Mouse (Mus musculus): ENCODE measurements at regions not wholly inside any gene's neighbourhood (a gene's known extent, or its start where the extent isn't known, plus 50 kb on each side); places are given as distances from the start of the nearest gene placed in this dataset.

DNA sequence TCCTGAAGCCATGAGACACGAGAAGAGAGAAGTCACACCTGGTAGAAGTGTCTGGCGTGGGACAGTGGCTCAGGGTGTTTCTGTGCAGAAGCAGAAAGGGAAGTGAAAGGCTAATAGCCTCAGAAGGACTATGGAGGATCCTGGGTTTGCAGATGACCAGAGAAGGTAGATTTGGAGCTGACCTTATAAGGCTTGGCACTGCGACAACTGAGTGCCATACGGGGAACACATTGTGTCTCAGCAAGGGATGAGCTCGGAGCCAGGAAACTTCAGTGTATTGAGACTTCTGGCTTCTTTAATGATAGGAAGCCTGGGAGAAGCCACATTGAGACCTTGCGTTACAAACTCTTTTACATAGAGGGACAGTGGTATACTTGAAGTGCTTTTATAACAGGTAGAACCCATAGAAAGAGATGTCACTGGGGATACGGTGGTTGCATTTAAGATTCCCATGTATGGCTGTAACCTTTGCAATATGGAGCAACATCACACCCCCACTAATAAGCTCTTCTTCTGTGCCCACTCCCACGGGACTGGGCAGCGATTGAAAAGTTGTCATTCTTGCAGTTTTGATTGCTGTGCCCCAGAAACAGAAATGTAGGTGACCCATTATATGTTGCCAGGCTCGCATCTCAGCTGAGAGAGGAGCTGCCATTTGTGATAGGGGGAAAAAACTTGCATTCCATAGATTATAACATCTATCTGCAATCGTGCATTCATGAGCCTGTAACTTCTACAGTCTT lies 61.8 kb upstream of the Dync1i1 start:
- Histone ChIP-seq H3K4me3 (ENCODE audit: low read depth, low read length) (no peak overlapping the region), H3K36me3 (ENCODE audit: control insufficient read depth, insufficient read depth, low read length) (no peaks in the 10 kb centered on the region), H3K9ac (ENCODE audit: low read length) (no peak overlapping the region), H3K4me2 (replicated peaks; ENCODE audit: low read depth) (no peak overlapping the region), H3K27ac (replicated peaks) (no peak overlapping the region), H3K9me3 (ENCODE audit: control insufficient read depth, low read length) (no peaks in the 10 kb centered on the region), H3K27me3 (ENCODE audit: control insufficient read depth, insufficient read depth, low read length) (no peaks in the 10 kb centered on the region), H3K4me1 (replicated peaks; ENCODE audit: control insufficient read depth, insufficient read depth) (no peaks in the 10 kb centered on the region)
- WGBS: 88% methylated on average over 11 of the region's 11 CpGs
- ATAC-seq (ENCODE audit: low FRiP score, low TSS enrichment) (no peak), DNase-seq (ENCODE audit: low spot score) (no peak)
- no peak for TF ChIP-seq EP300 (optimal IDR thresholded peaks at IDR 0.05)

DNA sequence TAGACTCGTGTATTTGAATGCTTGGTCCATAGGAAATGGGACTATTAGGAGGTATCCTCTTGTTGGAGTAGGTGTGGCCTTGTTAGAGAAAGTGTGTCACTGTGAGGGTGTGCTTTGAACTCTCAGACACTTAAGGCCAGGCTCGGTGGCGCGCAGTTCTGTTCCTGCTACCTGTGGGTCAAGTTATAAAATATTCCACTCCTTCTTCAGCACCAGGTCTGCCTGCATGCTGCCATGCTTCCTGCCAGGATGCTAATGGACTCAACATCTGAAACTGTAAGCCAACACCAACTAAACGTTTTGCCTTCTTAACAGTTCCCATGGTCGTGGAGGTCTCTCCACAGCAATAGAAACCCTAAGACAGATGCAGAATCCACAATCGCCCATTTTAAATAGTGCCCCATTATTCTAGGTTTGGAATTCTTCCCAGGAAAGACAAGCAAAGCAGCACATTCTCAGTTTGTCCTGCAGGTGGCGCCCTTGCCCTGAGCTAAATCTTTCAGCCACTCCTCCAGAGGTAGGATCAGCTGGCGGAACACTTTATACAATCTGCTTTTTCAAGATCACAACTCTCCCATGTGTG lies 80.2 kb upstream of the Dync1i1 start:
- no peak overlapping the region for H3K27ac ChIP-seq (replicated peaks)
- WGBS: 20% methylated on average over 9 of the region's 9 CpGs
- ATAC-seq (ENCODE audit: low FRiP score, low TSS enrichment): no peak
- H3K4me2 ChIP-seq (replicated peaks; ENCODE audit: low read depth): no peak overlapping the region
- no peaks in the 10 kb centered on the region for H3K27me3 ChIP-seq (ENCODE audit: control insufficient read depth, insufficient read depth, low read length)
- H3K4me1 ChIP-seq (replicated peaks; ENCODE audit: control insufficient read depth, insufficient read depth): no peaks in the 10 kb centered on the region
- H3K9ac ChIP-seq (ENCODE audit: low read length): no peak overlapping the region
- H3K4me3 ChIP-seq (ENCODE audit: low read depth, low read length): no peak overlapping the region
- H3K9me3 ChIP-seq (ENCODE audit: control insufficient read depth, low read length): no peaks in the 10 kb centered on the region
- H3K36me3 ChIP-seq (ENCODE audit: control insufficient read depth, insufficient read depth, low read length): no peaks in the 10 kb centered on the region
- TF ChIP-seq CTCF (IDR thresholded peaks at IDR 0.05; ENCODE audit: low read depth) (peak; percentile 94), EP300 (optimal IDR thresholded peaks at IDR 0.05) (no peak)
- peak; percentile 80 for DNase-seq (ENCODE audit: low spot score)

DNA sequence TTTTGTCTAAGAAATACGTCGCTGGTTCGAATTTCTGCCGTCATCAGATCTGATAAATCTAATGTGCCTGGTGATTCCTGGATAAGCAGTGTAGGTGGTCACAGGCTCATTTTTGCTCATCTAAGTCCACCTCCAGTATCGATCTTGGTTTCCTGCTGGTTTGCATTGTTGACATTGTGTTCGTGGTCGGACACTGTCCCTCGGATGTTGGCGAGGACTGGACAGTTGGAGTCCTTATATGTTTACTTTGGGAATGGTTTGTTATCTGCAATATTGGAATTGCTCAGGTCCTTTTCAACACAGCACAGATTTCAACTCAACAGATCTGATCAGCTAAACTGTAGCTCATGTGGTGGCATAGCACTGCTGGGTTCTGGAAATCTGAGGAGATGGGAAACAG lies 91.2 kb upstream of the Dync1i1 start:
- H3K4me2 ChIP-seq (replicated peaks; ENCODE audit: low read depth): no peak overlapping the region
- H3K9ac ChIP-seq (ENCODE audit: low read length): no peak overlapping the region
- no peak overlapping the region for H3K27ac ChIP-seq (replicated peaks)
- no peak for ATAC-seq (ENCODE audit: low FRiP score, low TSS enrichment)
- H3K4me1 ChIP-seq (replicated peaks; ENCODE audit: control insufficient read depth, insufficient read depth): no peaks in the 10 kb centered on the region
- no peaks in the 10 kb centered on the region for H3K36me3 ChIP-seq (ENCODE audit: control insufficient read depth, insufficient read depth, low read length)
- H3K9me3 ChIP-seq (ENCODE audit: control insufficient read depth, low read length): no peaks in the 10 kb centered on the region
- no peaks in the 10 kb centered on the region for H3K27me3 ChIP-seq (ENCODE audit: control insufficient read depth, insufficient read depth, low read length)
- peak; percentile 5 for DNase-seq (ENCODE audit: low spot score)
- no peak overlapping the region for H3K4me3 ChIP-seq (ENCODE audit: low read depth, low read length)
- TF ChIP-seq CTCF (IDR thresholded peaks at IDR 0.05; ENCODE audit: low read depth) (no peak), EP300 (optimal IDR thresholded peaks at IDR 0.05) (no peak)
- 81% methylated on average over 9 of the region's 9 CpGs for WGBS

DNA sequence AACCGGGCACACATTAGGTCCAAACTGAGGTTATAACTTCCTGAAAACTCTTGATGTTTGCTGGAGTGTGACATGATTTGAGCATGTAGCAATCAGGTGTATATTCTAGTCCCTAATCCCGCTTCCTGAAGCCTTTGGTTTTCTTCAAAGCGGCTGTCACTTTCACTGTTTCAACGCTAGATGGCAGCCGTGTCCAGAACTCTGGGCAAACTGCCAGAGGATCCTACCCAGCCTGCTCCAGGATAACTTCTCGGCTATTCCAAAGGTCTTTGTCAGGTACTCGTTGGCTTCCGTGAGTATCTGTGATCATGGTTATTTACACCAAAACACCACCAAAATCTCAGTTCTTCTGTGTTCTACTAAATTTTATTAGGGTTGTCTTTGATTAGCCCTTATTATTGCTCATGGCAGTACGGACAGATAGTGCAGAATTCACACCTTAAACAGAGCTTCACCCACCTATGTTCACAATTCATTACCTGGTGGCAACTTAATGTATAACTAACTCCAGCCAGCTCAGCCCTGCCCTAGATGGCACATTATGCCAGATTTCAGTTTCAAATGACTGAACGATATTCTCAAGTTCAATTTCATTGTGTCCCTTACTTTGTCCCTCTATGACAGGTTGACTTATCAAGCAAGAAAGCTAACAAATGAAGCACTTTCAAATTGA lies 92.3 kb upstream of the Dync1i1 start:
- TF ChIP-seq CTCF (IDR thresholded peaks at IDR 0.05; ENCODE audit: low read depth): peak; percentile 84
- TF ChIP-seq EP300 (optimal IDR thresholded peaks at IDR 0.05): no peak
- H3K4me3 ChIP-seq (ENCODE audit: low read depth, low read length): no peak overlapping the region
- no peaks in the 10 kb centered on the region for H3K4me1 ChIP-seq (replicated peaks; ENCODE audit: control insufficient read depth, insufficient read depth)
- DNase-seq (ENCODE audit: low spot score) (peak; percentile 62), ATAC-seq (ENCODE audit: low FRiP score, low TSS enrichment) (peak; percentile 40; the same call in 1 of the 2 replicates)
- H3K4me2 ChIP-seq (replicated peaks; ENCODE audit: low read depth): no peak overlapping the region
- H3K36me3 ChIP-seq (ENCODE audit: control insufficient read depth, insufficient read depth, low read length): no peaks in the 10 kb centered on the region
- WGBS: 20% methylated on average over 10 of the region's 10 CpGs
- H3K27me3 ChIP-seq (ENCODE audit: control insufficient read depth, insufficient read depth, low read length): no peaks in the 10 kb centered on the region
- no peak overlapping the region for H3K9ac ChIP-seq (ENCODE audit: low read length)
- no peak overlapping the region for H3K27ac ChIP-seq (replicated peaks)
- no peaks in the 10 kb centered on the region for H3K9me3 ChIP-seq (ENCODE audit: control insufficient read depth, low read length)

DNA sequence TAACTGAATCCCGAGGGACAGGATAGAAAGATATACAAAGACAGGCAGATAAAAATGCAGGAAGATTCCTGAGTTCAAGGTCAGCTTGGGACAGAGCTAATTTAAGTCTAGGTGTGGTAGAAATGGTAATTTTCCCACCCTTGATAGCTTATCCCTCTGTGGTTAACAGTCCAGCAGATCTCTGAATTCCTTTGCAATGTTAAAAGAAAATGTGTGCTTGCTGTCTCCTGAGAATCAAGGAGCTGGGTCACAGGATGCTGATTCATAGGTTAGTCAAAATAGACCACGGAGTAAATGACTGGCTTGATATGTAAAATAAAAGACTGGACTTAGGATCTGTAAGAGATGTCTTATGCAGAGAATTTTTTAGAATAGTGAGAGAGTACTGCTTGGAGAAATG lies 101.4 kb upstream of the Dync1i1 start:
- TF ChIP-seq CTCF (IDR thresholded peaks at IDR 0.05; ENCODE audit: low read depth): no peak
- no peak for TF ChIP-seq EP300 (optimal IDR thresholded peaks at IDR 0.05)
- no peak for DNase-seq (ENCODE audit: low spot score)
- H3K27ac ChIP-seq (replicated peaks): no peak overlapping the region
- H3K36me3 ChIP-seq (ENCODE audit: control insufficient read depth, insufficient read depth, low read length): no peaks in the 10 kb centered on the region
- no peak overlapping the region for H3K9ac ChIP-seq (ENCODE audit: low read length)
- H3K9me3 ChIP-seq (ENCODE audit: control insufficient read depth, low read length): no peaks in the 10 kb centered on the region
- H3K4me1 ChIP-seq (replicated peaks; ENCODE audit: control insufficient read depth, insufficient read depth): no peaks in the 10 kb centered on the region
- H3K4me3 ChIP-seq (ENCODE audit: low read depth, low read length): no peak overlapping the region
- no peaks in the 10 kb centered on the region for H3K27me3 ChIP-seq (ENCODE audit: control insufficient read depth, insufficient read depth, low read length)
- 57% methylated on average over 2 of the region's 2 CpGs for WGBS
- no peak overlapping the region for H3K4me2 ChIP-seq (replicated peaks; ENCODE audit: low read depth)
- ATAC-seq (ENCODE audit: low FRiP score, low TSS enrichment): no peak

DNA sequence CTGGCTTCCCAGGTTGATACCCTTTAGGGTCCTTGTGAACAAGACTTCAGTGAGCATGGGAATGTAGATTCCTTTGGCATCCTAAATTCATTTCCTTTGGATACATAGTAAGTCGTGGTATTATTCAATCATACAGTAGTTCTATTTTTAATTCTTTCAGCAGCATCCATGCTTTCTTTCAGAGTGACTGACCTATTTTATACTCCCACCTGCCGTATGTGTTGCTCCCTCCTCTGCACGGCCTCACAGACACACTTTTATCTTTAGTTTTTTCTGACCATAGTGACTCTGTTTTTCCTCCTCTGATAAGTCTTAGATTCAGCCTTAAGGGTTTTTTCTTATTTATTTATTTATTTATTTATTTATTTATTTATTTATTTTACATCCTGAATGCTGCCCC lies 103.9 kb upstream of the Dync1i1 start:
- no peak for DNase-seq (ENCODE audit: low spot score)
- no peak for TF ChIP-seq EP300 (optimal IDR thresholded peaks at IDR 0.05)
- TF ChIP-seq CTCF (IDR thresholded peaks at IDR 0.05; ENCODE audit: low read depth): no peak
- H3K4me2 ChIP-seq (replicated peaks; ENCODE audit: low read depth): no peak overlapping the region
- no peak overlapping the region for H3K4me3 ChIP-seq (ENCODE audit: low read depth, low read length)
- H3K4me1 ChIP-seq (replicated peaks; ENCODE audit: control insufficient read depth, insufficient read depth): no peaks in the 10 kb centered on the region
- no peaks in the 10 kb centered on the region for H3K9me3 ChIP-seq (ENCODE audit: control insufficient read depth, low read length)
- ATAC-seq (ENCODE audit: low FRiP score, low TSS enrichment): no peak
- H3K27me3 ChIP-seq (ENCODE audit: control insufficient read depth, insufficient read depth, low read length): no peaks in the 10 kb centered on the region
- H3K36me3 ChIP-seq (ENCODE audit: control insufficient read depth, insufficient read depth, low read length): no peaks in the 10 kb centered on the region
- 95% methylated on average over 3 of the region's 3 CpGs for WGBS
- H3K9ac ChIP-seq (ENCODE audit: low read length): no peak overlapping the region
- H3K27ac ChIP-seq (replicated peaks): no peak overlapping the region
